Mouse (Mus musculus) neural tube, embryonic 12.5 days (tissue): ENCODE data around the gene Orc5. TPM values are rescaled to one million over a fixed set of nuclear protein-coding genes. Genes with fewer than 3 reads are reported as not detected.
"Not testable (repeated sequence)": the region's sequence is repeated elsewhere in the genome, so short reads cannot be mapped to it uniquely, and the experiment has no call there.

Source experiments
- ATAC-seq: fragments of 200-750 bp; cut with Nextera tagmentation; 2 replicates; pipeline ENCODE4 v1.8.0; 2017; ENCODE audit warnings: low read depth, mild to moderate bottlenecking, moderate TSS enrichment, moderate library complexity; ENCODE audit not compliant: low FRiP score
- H3K27ac ChIP-seq: fragments of 300-500 bp; sonication (generic); 2 replicates; pipeline ENCODE4 v1.5.1; 2016
- H3K27me3 ChIP-seq: fragments of 300-500 bp; sonication (generic); replicated peaks from 2 replicates; pipeline ENCODE4 v1.6.1; 2016; ENCODE audit warnings: mild to moderate bottlenecking
- H3K36me3 ChIP-seq: fragments of 300-500 bp; sonication (generic); 2 replicates; pipeline ENCODE4 v1.6.1; 2016; ENCODE audit warnings: mild to moderate bottlenecking
- H3K4me1 ChIP-seq: fragments of 300-500 bp; sonication (generic); 2 replicates; pipeline ENCODE4 v1.6.1; 2016
- H3K4me2 ChIP-seq: fragments of 300-500 bp; sonication (generic); replicated peaks from 2 replicates; pipeline ENCODE4 v1.6.1; 2016; ENCODE audit warnings: mild to moderate bottlenecking
- H3K4me3 ChIP-seq: fragments of 300-500 bp; sonication (generic); 2 replicates; pipeline ENCODE4 v1.5.1; 2016
- H3K9ac ChIP-seq: fragments of 300-500 bp; sonication (generic); 2 replicates; pipeline ENCODE4 v1.6.1; 2016; ENCODE audit warnings: mild to moderate bottlenecking
- H3K9me3 ChIP-seq: fragments of 300-500 bp; sonication (generic); 2 replicates; pipeline ENCODE4 v1.6.1; 2016; ENCODE audit warnings: mild to moderate bottlenecking
- WGBS: fragments of 180-500 bp; shearing (Covaris S2); methylation state at CpG from one replicate; pipeline ENCODE4 v1.1.7; 2016; 5-methylcytosine and 5-hydroxymethylcytosine counted together
- polyA plus RNA-seq: library from polyadenylated mRNA; unstranded; fragments of >200 nt; fragmentation: Nextera tagmentation; extraction: Ambion mirVana; gene quantifications from 2 replicates; pipeline ENCODE4 v1.2.1, GENCODE M21; 2016

The Orc5 gene
- polyA plus RNA-seq, 1 experiment from 2014 or later = 38.8 TPM

GRCm38 (mm10) chr5:22519708-22520107 is 30.5 kb downstream of the Orc5 start:
- Histone ChIP-seq H3K27ac (no peak overlapping the region), H3K4me3 (no peak overlapping the region), H3K4me2 (no peak overlapping the region), H3K27me3 (no peaks in the 10 kb centered on the region), H3K4me1 (no peaks in the 10 kb centered on the region), H3K9me3 (no peaks in the 10 kb centered on the region), H3K36me3 (peaks cover 13% of the 10 kb centered on the region), H3K9ac (no peak overlapping the region)
- ATAC-seq = no peak
- 90% methylated on average over 2 of the region's 2 CpGs for WGBS

- H3K4me2 ChIP-seq, H3K9ac ChIP-seq, ATAC-seq, H3K4me3 ChIP-seq, H3K4me1 ChIP-seq, H3K27me3 ChIP-seq, H3K27ac ChIP-seq, H3K9me3 ChIP-seq: not testable (repeated sequence)
- WGBS = 87% methylated on average over 4 of the region's 4 CpGs
- peaks cover 11% of the 10 kb centered on the region for H3K36me3 ChIP-seq
Measured at GRCm38 (mm10) chr5:22515745-22516144, 34.5 kb downstream of the Orc5 start.

GRCm38 (mm10) chr5:22514231-22514630 is 36.0 kb downstream of the Orc5 start:
- not testable (repeated sequence) for H3K27ac ChIP-seq, H3K9ac ChIP-seq, H3K4me1 ChIP-seq, H3K27me3 ChIP-seq, ATAC-seq, H3K36me3 ChIP-seq, H3K9me3 ChIP-seq, H3K4me2 ChIP-seq, H3K4me3 ChIP-seq
- no CpG with 5 or more reads among the region's 7 CpGs for WGBS

GRCm38 (mm10) chr5:22512579-22512978 is 37.6 kb downstream of the Orc5 start:
- no CpG with 5 or more reads among the region's 5 CpGs for WGBS
- not testable (repeated sequence) for H3K27me3 ChIP-seq, ATAC-seq, H3K27ac ChIP-seq, H3K36me3 ChIP-seq, H3K4me1 ChIP-seq, H3K4me3 ChIP-seq, H3K9me3 ChIP-seq, H3K4me2 ChIP-seq, H3K9ac ChIP-seq

- no peak overlapping the region for H3K27ac ChIP-seq
- H3K36me3 ChIP-seq = no peaks in the 10 kb centered on the region
- no peaks in the 10 kb centered on the region for H3K27me3 ChIP-seq
- H3K9me3 ChIP-seq = no peaks in the 10 kb centered on the region
- no peak overlapping the region for H3K9ac ChIP-seq
- H3K4me2 ChIP-seq = no peak overlapping the region
- no peak for ATAC-seq
- H3K4me3 ChIP-seq = no peak overlapping the region
- 81% methylated on average over 8 of the region's 8 CpGs for WGBS
- H3K4me1 ChIP-seq = no peaks in the 10 kb centered on the region
Measured at GRCm38 (mm10) chr5:22511824-22512223, 38.4 kb downstream of the Orc5 start.

GRCm38 (mm10) chr5:22508560-22508959 is 41.7 kb downstream of the Orc5 start:
- Histone ChIP-seq H3K9me3 (no peaks in the 10 kb centered on the region), H3K9ac (no peak overlapping the region), H3K27ac (no peak overlapping the region), H3K36me3 (no peaks in the 10 kb centered on the region), H3K4me2 (no peak overlapping the region), H3K27me3 (no peaks in the 10 kb centered on the region), H3K4me3 (no peak overlapping the region), H3K4me1 (no peaks in the 10 kb centered on the region)
- ATAC-seq = no peak
- 90% methylated on average over 5 of the region's 5 CpGs for WGBS

- WGBS = 88% methylated on average over 5 of the region's 5 CpGs
- Histone ChIP-seq H3K4me2 (no peak overlapping the region), H3K9ac (no peak overlapping the region), H3K4me3 (no peak overlapping the region), H3K4me1 (no peaks in the 10 kb centered on the region), H3K36me3 (peaks cover 11% of the 10 kb centered on the region), H3K27me3 (no peaks in the 10 kb centered on the region), H3K9me3 (no peaks in the 10 kb centered on the region), H3K27ac (no peak overlapping the region)
- no peak for ATAC-seq
Measured at GRCm38 (mm10) chr5:22499437-22499836, 50.8 kb downstream of the Orc5 start.

GRCm38 (mm10) chr5:22491088-22491487 is 59.1 kb downstream of the Orc5 start:
- Histone ChIP-seq H3K27me3 (no peaks in the 10 kb centered on the region), H3K4me3 (no peak overlapping the region), H3K4me1 (no peaks in the 10 kb centered on the region), H3K27ac (no peak overlapping the region), H3K9ac (no peak overlapping the region), H3K9me3 (no peaks in the 10 kb centered on the region), H3K4me2 (no peak overlapping the region), H3K36me3 (0 out of 2 replicates have a peak, but pooled peaks cover 2% of the 10 kb centered on the region)
- ATAC-seq = no peak

GRCm38 (mm10) chr5:22489091-22489490 is 61.1 kb downstream of the Orc5 start:
- H3K36me3 ChIP-seq = 0 out of 2 replicates have a peak, but pooled peaks cover 8% of the 10 kb centered on the region
- no peak overlapping the region for H3K27ac ChIP-seq
- no peaks in the 10 kb centered on the region for H3K27me3 ChIP-seq
- no peak for ATAC-seq
- H3K4me3 ChIP-seq = no peak overlapping the region
- no peak overlapping the region for H3K9ac ChIP-seq
- H3K4me2 ChIP-seq = no peak overlapping the region
- H3K9me3 ChIP-seq = no peaks in the 10 kb centered on the region
- no peaks in the 10 kb centered on the region for H3K4me1 ChIP-seq
- WGBS = 74% methylated on average over 4 of the region's 4 CpGs

- 78% methylated on average over 6 of the region's 6 CpGs for WGBS
- Histone ChIP-seq H3K4me2 (no peak overlapping the region), H3K4me3 (no peak overlapping the region), H3K9ac (no peak overlapping the region), H3K27me3 (no peaks in the 10 kb centered on the region), H3K4me1 (no peaks in the 10 kb centered on the region), H3K36me3 (peaks cover 8% of the 10 kb centered on the region; the same call in 1 of the 2 replicates), H3K9me3 (no peaks in the 10 kb centered on the region), H3K27ac (no peak overlapping the region)
- ATAC-seq = no peak
Measured at GRCm38 (mm10) chr5:22486601-22487206, 63.5 kb downstream of the Orc5 start.

- H3K4me1 ChIP-seq = no peaks in the 10 kb centered on the region
- WGBS = 91% methylated on average over 1 of the region's 1 CpGs
- no peaks in the 10 kb centered on the region for H3K9me3 ChIP-seq
- no peaks in the 10 kb centered on the region for H3K27me3 ChIP-seq
- no peak overlapping the region for H3K4me3 ChIP-seq
- ATAC-seq = no peak
- no peak overlapping the region for H3K9ac ChIP-seq
- H3K4me2 ChIP-seq = no peak overlapping the region
- H3K27ac ChIP-seq = no peak overlapping the region
- peaks cover 8% of the 10 kb centered on the region; the same call in 1 of the 2 replicates for H3K36me3 ChIP-seq
Measured at GRCm38 (mm10) chr5:22485764-22486163, 64.5 kb downstream of the Orc5 start.

- Histone ChIP-seq H3K4me1 (no peaks in the 10 kb centered on the region), H3K4me2 (no peak overlapping the region), H3K4me3 (no peak overlapping the region), H3K27ac (no peak overlapping the region), H3K27me3 (no peaks in the 10 kb centered on the region), H3K9ac (no peak overlapping the region), H3K9me3 (no peaks in the 10 kb centered on the region), H3K36me3 (peaks cover 6% of the 10 kb centered on the region; the same call in 1 of the 2 replicates)
- no peak for ATAC-seq
- WGBS = 91% methylated on average over 5 of the region's 5 CpGs
Measured at GRCm38 (mm10) chr5:22482567-22482966, 67.7 kb downstream of the Orc5 start.

- not testable (repeated sequence) for H3K27me3 ChIP-seq, H3K4me2 ChIP-seq, H3K4me1 ChIP-seq, H3K36me3 ChIP-seq, H3K9me3 ChIP-seq, H3K27ac ChIP-seq, ATAC-seq, H3K9ac ChIP-seq, H3K4me3 ChIP-seq
- 95% methylated on average over 7 of the region's 11 CpGs for WGBS
Measured at GRCm38 (mm10) chr5:22472445-22472844, 77.8 kb downstream of the Orc5 start.
